Mouse (Mus musculus): ENCODE measurements around the gene Ccdc85c. TPM values are rescaled to one million over a fixed set of nuclear protein-coding genes. Genes with fewer than 3 reads are reported as not detected.

The Ccdc85c gene
- total RNA-seq, 2 experiments from 2014 or later: 66.6 to 71.3 TPM

GRCm38 (mm10) chr12:108193878-108194277 is 81.3 kb downstream of the Ccdc85c start:
- no peak for DNase-seq (ENCODE audit: extremely low spot score in 1 of 2, low spot score in 1 of 2)

- DNase-seq (ENCODE audit: extremely low spot score in 1 of 2, low spot score in 1 of 2): no peak
These were observed 87.6 kb downstream of the Ccdc85c start for GRCm38 (mm10) chr12:108187541-108188091.

GRCm38 (mm10) chr12:108181716-108182115 is 93.5 kb downstream of the Ccdc85c start:
- DNase-seq (ENCODE audit: extremely low spot score in 1 of 2, low spot score in 1 of 2): no peak

- DNase-seq (ENCODE audit: extremely low spot score in 1 of 2, low spot score in 1 of 2): peak; percentile 85 to 92
These were observed 95.6 kb downstream of the Ccdc85c start, which contains the start of gene Ccnk for GRCm38 (mm10) chr12:108179321-108180266. Gene Ccnk, plus strand, starts transcription at chr12:108179579.

GRCm38 (mm10) chr12:108179246-108179320 is 96.1 kb downstream of the Ccdc85c start, which contains the start of gene Setd3:
Gene Setd3, minus strand, starts transcription at chr12:108179314.
- no peak for DNase-seq (ENCODE audit: extremely low spot score in 1 of 2, low spot score in 1 of 2)

GRCm38 (mm10) chr12:108178331-108179245 is 96.6 kb downstream of the Ccdc85c start:
- peak; percentile 44 to 53 for DNase-seq (ENCODE audit: extremely low spot score in 1 of 2, low spot score in 1 of 2)

GRCm38 (mm10) chr12:108176366-108176765 is 98.9 kb downstream of the Ccdc85c start:
- no peak for DNase-seq (ENCODE audit: extremely low spot score in 1 of 2, low spot score in 1 of 2)

- no peak for DNase-seq (ENCODE audit: extremely low spot score in 1 of 2, low spot score in 1 of 2)
These were observed 100.4 kb downstream of the Ccdc85c start for GRCm38 (mm10) chr12:108174606-108175505.

GRCm38 (mm10) chr12:108172639-108173038 is 102.6 kb downstream of the Ccdc85c start:
- DNase-seq (ENCODE audit: extremely low spot score in 1 of 2, low spot score in 1 of 2): no peak

- no peak for DNase-seq (ENCODE audit: extremely low spot score in 1 of 2, low spot score in 1 of 2)
These were observed 103.9 kb downstream of the Ccdc85c start for GRCm38 (mm10) chr12:108171336-108171735.

GRCm38 (mm10) chr12:108170467-108170866 is 104.8 kb downstream of the Ccdc85c start:
- no peak for DNase-seq (ENCODE audit: extremely low spot score in 1 of 2, low spot score in 1 of 2)

- no peak for DNase-seq (ENCODE audit: extremely low spot score in 1 of 2, low spot score in 1 of 2)
These were observed 106.3 kb downstream of the Ccdc85c start for GRCm38 (mm10) chr12:108168909-108169308.

GRCm38 (mm10) chr12:108163706-108164105 is 111.5 kb downstream of the Ccdc85c start:
- DNase-seq (ENCODE audit: extremely low spot score in 1 of 2, low spot score in 1 of 2): no peak

GRCm38 (mm10) chr12:108162036-108162435 is 113.2 kb downstream of the Ccdc85c start:
- DNase-seq (ENCODE audit: extremely low spot score in 1 of 2, low spot score in 1 of 2): peak in 1 of 2 experiments; percentile 26

GRCm38 (mm10) chr12:108159863-108160262 is 115.4 kb downstream of the Ccdc85c start:
- no peak for DNase-seq (ENCODE audit: extremely low spot score in 1 of 2, low spot score in 1 of 2)

Other genes with a start within 250 kb of the Ccdc85c start
- 100 to 1,000 TPM; 127 to 136 TPM for gene Setd3, start 96.1 kb downstream of the Ccdc85c start, total RNA-seq (2021)
- gene Ccnk, start 95.8 kb downstream of the Ccdc85c start, total RNA-seq (2021): 10 to 100 TPM; 25.6 to 33.7 TPM
- gene Hhipl1, start 30.8 kb upstream of the Ccdc85c start, total RNA-seq (2021): 1 to 10 TPM; 5.0 to 5.1 TPM
- 100 to 1,000 TPM; 172 to 174 TPM for gene Cyp46a1, start 59.0 kb upstream of the Ccdc85c start, total RNA-seq (2021)
- gene Eml1, start 95.5 kb upstream of the Ccdc85c start, total RNA-seq (2021): 10 to 100 TPM; 48.3 to 49.7 TPM

All from layer of hippocampus, postnatal 25 days (tissue).